Mouse (Mus musculus) brain, embryonic 14.5 days (tissue): ENCODE measurements around the gene Rhpn2.

ENCODE experiments used
- CTCF ChIP-seq: fragments of 200-500 bp; IDR thresholded peaks from 2 replicates; pipeline ENCODE4 v1.5.1; 2012; ENCODE audit warnings: inconsistent platforms, mild to moderate bottlenecking, moderate library complexity, borderline replicate concordance; ENCODE audit not compliant: insufficient read depth, insufficient read length; ENCODE audit errors: extremely low read depth
- POLR2A ChIP-seq: fragments of 200-500 bp; IDR thresholded peaks from 2 replicates; pipeline ENCODE4 v1.6.1; 2012; ENCODE audit warnings: mild to moderate bottlenecking, inconsistent platforms, borderline replicate concordance; ENCODE audit not compliant: poor library complexity, insufficient read depth, insufficient read length, severe bottlenecking; ENCODE audit errors: extremely low read depth

DNA sequence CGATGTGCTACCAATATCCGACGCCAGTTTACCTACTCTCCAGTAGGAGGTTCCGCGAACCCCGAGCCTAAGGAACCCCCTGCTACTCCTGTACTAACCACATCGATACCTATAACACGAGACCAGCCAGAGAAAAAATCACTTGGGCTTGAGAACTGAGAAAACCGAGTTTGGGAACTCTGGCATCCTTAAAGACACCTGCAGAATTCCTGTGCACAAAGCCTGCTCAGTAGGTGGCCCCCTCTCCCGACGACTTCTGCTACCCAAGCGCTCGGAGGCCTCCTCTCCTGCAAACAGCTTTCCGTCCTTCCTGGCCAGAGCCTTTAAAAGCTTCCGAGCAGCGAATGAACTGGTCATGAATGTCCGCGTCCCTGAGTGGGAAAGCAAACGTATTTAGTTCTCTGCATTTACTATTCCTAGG is 729 bp upstream of the Rhpn2 start:
- TF ChIP-seq POLR2A = no peak
- no peak; the same call in 1 of the 2 replicates for TF ChIP-seq CTCF
